Mouse (Mus musculus): ENCODE results near the gene Nek1.
"Not testable (repeated sequence)": the region's sequence is repeated elsewhere in the genome, so short reads cannot be mapped to it uniquely, and the experiment has no call there.

- not testable (repeated sequence) for TF ChIP-seq CTCF (IDR thresholded peaks at IDR 0.05; ENCODE audit: insufficient read depth, low read length); POLR2A (IDR thresholded peaks at IDR 0.05; ENCODE audit: borderline replicate concordance, extremely low read depth, low read depth, low read length)
Measured at GRCm38 (mm10) chr8:60984260-60985010, 8.6 kb upstream of the Nek1 start.

Data from lung, adult 2 months (tissue).